Mouse (Mus musculus): ENCODE data around the gene Dio1.

Dio1 gene

GRCm38 (mm10) chr4:107300371-107300770 is 6.6 kb downstream of the Dio1 start:
- 84% methylated on average over 4 of the region's 4 CpGs for WGBS

GRCm38 (mm10) chr4:107299779-107300340 is 7.1 kb downstream of the Dio1 start:
- WGBS = 88% methylated on average over 7 of the region's 7 CpGs

- WGBS = 89% methylated on average over 8 of the region's 8 CpGs
Observed at GRCm38 (mm10) chr4:107298071-107298606, 8.8 kb downstream of the Dio1 start.

DNA sequence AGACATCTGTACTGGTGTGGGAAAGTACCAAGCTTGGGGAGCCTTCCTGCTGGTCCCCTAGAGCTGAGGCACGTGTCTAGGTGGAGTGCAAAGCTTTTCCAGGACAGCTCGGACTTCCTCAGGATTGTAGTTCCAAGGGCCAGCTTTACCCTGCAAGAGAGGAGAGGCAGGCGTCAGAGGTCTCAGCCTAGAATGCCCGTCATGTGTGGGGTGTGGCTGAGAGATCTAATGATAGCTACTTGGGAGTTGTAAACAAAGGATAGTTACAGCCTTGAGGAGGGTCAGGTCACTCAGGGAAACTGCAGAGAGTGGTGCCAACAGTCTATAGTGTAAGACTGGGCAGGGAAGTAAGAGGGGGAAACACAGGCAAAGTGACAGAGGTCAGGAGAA is 14.7 kb downstream of the Dio1 start:
- WGBS = 64% methylated on average over 4 of the region's 4 CpGs

DNA sequence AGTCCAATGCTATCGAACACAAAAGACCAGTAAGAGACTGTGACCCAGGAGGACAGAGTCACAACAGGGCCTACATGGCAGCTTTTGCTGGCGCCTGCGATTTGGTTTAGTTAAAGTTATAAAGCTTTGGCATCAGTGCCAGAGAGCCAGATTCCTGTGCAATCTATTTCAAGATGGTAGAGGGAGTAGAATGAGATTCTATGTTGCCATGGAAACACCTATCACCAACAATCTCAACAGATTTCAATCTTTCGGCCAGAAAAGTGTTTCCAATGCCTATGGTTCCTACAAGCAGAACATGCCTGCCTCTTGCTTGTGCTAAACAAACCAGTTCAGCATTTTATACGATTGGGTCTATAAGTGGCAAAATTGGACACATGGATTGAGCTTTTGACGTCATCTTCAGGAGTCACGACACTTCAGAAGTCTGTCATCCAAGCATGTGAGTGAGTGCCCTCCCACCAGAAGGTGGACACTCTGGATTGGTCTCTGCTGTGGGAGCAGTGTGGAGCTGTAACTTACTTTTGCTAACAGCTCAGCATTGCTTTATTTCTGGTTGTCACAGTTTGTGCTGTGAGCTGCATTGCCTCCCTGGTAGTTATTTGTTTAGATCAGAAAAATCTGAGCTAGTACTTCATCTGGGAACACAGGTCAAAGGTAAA is 15.2 kb downstream of the Dio1 start:
- WGBS = 52% methylated on average over 7 of the region's 7 CpGs

DNA sequence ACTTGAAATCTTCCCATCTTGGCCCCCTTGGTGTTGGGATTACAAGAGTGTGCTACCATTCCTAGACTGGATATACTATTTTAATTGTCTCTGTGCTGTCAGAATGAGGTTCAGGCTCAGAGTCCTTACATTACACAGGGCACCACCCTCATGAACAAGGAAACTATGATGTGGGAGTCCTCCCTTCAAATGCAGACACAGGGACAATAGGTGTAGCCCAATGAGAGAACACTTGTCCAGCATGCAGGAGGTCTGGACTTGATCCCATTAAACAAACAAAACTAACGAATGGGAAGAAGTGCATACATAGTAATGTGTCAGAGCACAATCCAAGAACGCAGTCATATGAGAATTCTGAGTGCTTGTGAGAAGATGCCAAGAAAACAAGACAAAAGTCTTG is 19.5 kb downstream of the Dio1 start:
- 63% methylated on average over 2 of the region's 2 CpGs for WGBS

GRCm38 (mm10) chr4:107286386-107286785 is 20.6 kb downstream of the Dio1 start:
- WGBS = 95% methylated on average over 8 of the region's 8 CpGs

- WGBS = 81% methylated on average over 3 of the region's 3 CpGs
Observed at GRCm38 (mm10) chr4:107285446-107286200, 21.3 kb downstream of the Dio1 start.

DNA sequence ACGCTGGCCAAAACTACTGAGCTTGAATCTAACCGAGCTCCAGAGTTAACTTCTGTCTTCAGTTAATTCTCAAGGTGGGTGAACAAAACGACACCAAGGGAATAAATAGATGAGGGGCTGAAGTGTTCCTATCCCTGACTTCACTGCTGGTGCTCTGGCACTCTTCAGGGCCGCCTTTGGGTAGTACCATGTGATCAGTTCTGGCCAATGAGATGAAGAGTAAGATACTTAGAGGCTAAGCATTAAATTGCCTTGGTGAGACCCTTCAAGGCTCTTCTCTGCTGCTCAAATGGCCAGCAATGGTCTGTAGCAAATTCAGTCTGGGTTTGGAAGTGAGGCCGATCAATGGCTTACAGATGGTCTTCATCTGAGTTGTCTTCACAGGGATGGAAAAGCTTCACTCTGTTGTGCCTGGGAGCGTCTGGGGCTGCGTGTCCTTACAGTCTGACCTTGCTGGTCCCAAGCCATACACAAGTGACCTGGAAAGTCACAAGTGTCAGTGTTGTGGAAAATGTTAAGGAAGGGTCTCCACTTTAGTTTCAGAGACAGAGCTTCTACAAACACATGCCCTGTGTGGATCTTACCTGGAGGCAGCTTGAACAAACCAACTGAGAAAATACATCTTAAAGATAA is 26.0 kb downstream of the Dio1 start:
- 87% methylated on average over 7 of the region's 7 CpGs for WGBS

- WGBS = 58% methylated on average over 8 of the region's 8 CpGs
Observed at GRCm38 (mm10) chr4:107278188-107278707, 28.7 kb downstream of the Dio1 start.

DNA sequence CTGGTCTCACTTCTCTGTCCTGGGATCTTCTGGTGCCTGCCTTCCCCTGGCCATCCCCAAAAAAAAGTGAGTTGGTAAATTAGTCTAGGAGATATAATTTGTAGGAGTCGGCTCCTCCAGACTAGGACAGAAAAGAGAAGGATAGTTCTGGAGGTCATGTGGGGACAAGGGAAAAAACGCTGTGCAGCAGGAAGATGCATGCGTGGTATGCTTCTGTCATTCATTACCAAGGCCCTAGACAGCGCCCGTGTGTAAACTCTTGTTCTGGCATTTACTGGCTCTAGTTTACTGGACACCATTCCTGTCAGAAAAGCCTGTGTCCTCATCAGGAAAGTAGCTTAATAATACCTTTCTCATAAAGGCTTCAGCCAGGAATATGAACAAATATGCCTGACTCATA is 32.5 kb downstream of the Dio1 start:
- 64% methylated on average over 5 of the region's 5 CpGs for WGBS

GRCm38 (mm10) chr4:107273683-107274082 is 33.3 kb downstream of the Dio1 start:
- WGBS = 66% methylated on average over 4 of the region's 4 CpGs

GRCm38 (mm10) chr4:107260001-107260400 is 47.0 kb downstream of the Dio1 start:
- 79% methylated on average over 4 of the region's 4 CpGs for WGBS

- WGBS = 22% methylated on average over 3 of the region's 3 CpGs
Observed at GRCm38 (mm10) chr4:107254414-107254813, 52.6 kb downstream of the Dio1 start.

DNA sequence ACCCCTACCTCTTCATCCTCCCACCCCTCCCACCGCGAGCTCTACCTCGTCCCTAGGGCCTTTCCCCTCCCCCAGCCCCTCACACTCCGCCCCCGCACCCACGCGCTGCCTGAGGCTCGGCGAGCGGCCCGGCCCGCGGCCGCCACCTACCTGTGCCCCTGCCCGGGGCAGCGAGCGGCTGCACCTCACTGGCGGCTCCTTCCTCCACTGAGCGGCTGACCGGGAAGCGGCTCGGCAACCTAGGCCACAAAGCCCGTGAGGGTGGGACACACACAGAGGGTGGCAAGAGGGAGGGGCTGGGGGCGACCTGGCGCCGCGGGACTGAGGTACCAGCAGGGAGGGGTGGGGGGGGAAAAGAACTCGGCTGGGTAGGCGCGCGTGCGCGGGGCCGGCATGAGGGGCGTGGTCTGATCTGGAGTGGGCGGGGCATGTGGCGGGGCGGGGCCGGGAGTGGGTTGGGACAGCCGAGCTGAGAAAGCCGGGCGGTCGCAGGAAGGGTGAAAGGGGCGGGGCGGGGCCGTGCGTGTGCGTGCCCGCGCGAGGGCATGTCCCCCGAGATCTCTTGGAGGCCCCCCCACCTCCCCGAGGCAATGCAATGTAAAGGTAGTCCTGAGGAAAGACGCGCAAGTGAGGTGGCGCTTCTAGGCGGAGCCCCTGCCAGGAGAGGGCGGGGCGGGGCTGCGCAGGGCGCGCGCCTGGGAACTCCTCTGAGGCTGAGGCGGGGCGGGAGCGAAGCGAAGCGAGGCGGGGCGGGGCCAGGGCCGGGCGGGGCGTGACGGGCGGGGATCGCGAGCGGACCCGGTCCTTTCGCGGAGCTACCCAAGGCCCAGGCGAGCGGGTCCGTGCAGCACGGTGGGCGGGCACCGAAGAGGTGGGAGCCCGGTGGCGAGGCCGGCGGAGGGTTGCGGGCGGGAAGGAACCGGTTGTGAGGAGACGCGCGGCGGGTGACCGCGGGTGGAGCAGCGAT is 53.6 kb downstream of the Dio1 start, which contains the start of the genes Lrrc42 and Hspb11:
Gene Lrrc42 (minus strand): TSS at position 408 of the 967 bp plus-strand sequence.
Gene Hspb11 (plus strand): TSS at position 469 of the 967 bp plus-strand sequence.
- under 1% methylated on average over 96 of the region's 101 CpGs for WGBS

DNA sequence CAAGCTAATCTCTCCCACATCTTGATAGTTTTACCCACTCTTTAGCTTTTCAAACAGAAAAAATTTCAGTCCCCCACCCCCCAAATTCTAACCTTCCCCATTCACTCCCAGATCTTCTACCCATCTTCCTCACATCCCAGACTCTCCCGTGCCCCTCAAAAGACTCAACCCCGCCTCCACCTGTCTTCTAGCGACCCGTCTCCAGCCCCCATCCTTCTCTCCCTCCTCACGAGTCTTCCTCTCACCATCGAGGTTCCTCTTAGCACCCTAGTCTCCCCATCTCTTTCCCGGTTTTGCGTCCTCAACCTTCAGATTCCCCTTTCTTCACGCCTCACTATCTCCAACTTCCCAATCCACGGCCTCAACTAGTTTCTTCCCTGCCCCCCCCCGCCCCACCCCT is 54.4 kb downstream of the Dio1 start:
- under 1% methylated on average over 11 of the region's 11 CpGs for WGBS

DNA sequence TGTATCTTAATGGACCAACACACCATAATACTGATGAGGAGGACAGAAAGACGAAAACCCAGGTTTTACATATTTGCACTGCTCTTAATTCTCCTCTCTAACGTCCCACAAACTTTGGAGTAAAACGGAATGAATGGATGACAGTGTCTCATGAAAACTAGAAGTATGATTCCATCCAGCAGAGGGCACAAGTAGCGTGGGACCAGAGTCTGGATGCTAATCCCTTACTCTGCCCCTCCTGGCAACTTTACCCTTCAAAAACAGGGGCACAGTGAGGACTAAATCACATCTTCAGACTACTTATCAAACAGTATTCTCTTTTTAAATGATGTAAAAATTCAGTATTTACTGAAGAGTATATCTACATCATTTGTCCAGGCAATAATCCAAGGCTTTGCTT is 56.5 kb downstream of the Dio1 start:
- 18% methylated on average over 4 of the region's 4 CpGs for WGBS

DNA sequence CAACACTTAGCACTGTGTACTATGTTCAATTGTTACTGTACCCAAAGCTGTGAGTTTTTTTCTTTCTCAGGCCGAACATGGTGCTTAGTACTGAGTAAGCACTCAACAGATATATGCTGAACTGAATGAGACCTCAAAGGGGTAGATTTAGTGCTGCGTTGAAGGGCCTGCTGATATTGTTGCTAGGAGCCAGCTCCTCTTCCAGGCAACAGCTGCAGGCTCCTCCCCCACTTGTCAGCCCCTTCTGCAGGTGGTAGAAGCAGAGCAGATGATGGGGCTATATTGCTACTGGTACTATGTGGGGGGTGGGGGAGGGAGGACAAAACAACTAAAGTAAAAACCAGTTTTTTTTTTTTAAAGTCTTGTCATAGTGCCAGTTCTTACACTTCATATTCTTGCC is 57.5 kb downstream of the Dio1 start:
- 32% methylated on average over 2 of the region's 2 CpGs for WGBS

GRCm38 (mm10) chr4:107248061-107248460 is 58.9 kb downstream of the Dio1 start:
- WGBS = 59% methylated on average over 3 of the region's 3 CpGs

- 70% methylated on average over 9 of the region's 9 CpGs for WGBS
Observed at GRCm38 (mm10) chr4:107247110-107247509, 59.9 kb downstream of the Dio1 start.

DNA sequence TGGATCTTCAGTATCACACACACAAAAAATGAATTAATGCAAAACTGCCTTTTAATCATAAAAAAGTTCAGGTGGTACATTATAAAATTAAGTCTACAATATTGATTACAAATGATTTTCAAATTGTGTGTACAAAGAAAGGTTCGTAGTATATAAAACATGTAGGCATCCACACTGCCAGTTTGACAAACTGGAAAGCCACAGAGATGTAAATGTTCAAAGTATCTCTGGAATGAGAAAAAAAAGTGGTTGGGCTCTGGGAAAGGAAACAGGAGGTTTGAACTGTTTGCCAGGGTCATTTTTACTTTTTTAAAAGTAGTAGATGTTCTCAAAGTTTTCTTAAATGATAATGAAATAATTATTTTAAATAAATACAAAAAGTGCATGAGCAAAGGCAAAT is 60.9 kb downstream of the Dio1 start:
- 79% methylated on average over 1 of the region's 1 CpGs for WGBS

All from cerebral cortex, adult 2 months (tissue).